In the genomic region with DNA sequence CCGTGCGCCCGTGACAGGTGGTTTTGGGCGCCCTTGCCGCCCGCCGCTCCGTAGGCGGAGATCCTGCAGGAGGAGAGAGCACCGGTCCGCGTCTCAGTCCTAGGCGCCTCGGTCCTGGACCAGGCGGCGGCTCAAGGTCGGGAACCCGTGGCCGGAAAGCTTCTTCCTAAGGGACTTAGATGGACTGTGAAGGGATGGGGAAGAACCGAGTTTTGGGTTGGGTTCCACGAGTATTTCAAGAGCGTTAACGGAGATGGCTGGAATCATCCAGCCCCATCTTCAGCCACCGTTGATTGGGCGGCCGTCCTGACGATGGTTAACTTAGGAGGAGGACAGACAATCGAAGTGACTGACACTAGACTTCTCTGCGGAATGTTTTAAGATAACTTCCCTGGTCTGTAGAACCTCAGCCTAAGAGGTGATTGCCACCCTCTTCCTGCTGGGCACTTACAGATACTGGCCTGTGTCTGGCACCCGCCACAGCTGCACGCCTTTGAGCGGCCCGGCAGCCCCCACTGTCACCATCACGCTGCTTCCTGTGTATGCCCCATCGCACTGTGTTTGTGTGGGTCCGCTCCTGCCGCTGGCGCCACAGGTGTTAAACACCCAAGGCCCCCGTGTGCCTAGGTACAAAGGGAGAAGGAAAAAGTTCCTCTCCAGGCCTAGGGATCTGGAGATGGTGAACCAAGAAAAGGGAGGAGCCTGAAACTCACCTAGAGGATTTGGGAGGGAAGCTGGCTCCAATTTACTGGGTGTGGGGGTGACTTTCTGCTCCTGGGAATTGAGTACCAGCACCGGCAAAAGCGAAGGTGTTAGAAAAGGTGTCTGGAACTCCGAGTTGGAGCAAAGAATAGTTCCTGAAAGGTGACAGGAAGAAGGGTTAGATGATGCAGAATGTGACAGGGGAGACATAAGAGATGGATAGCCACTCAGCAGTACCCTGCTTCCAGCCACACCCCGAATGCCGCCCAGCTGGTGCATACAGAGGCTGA, we compare ENCODE assay signal across 8 mouse cellular contexts. TPM values are rescaled to one million over a fixed set of nuclear protein-coding genes. Genes with fewer than 3 reads are reported as not detected.
A peak's percentile ranks its signal among the peaks of the same experiment; 100 is the strongest.
DNase-seq lines count a peak whose midpoint lies in the region; ATAC-seq lines count a peak whose summit lies in the region.

No protein-coding gene starts in this region.

- H3K27ac ChIP-seq in forebrain, embryonic 14.5 days (ENCODE audit: low read depth, low read length) = no peak overlapping the region
- no peak overlapping the region for H3K27ac ChIP-seq in liver, embryonic 13.5 days

- DNase-seq in A20 (ENCODE audit: low read depth, low spot score) = peak; percentile 82
- peak; percentile 24 for DNase-seq in CD4-positive, CD25-positive, alpha-beta regulatory T cell, adult 2 months (ENCODE audit: low read depth, low spot score)
- no peak for DNase-seq in forebrain, embryonic 14.5 days (ENCODE audit: low spot score)
- no peak for DNase-seq in liver, embryonic 13.5 days
- peak; percentile 14 for DNase-seq in retina, postnatal 1 day
- DNase-seq in cerebellum, postnatal 25 days = no peak
- no peak for DNase-seq in frontal cortex, adult 2 months (ENCODE audit: extremely low spot score in 1 of 2, low spot score in 1 of 2)
- DNase-seq in right cerebral cortex, adult 18-20 months = no peak

- no peaks in the 10 kb centered on the region for H3K9me3 ChIP-seq in forebrain, embryonic 14.5 days (replicated peaks; ENCODE audit: control insufficient read depth, low read length)
- no peaks in the 10 kb centered on the region for H3K9me3 ChIP-seq in liver, embryonic 13.5 days (replicated peaks)

- 6% methylated on average over 44 of the region's 44 CpGs for WGBS in forebrain, embryonic 14.5 days
- WGBS in liver, embryonic 13.5 days (ENCODE audit: insufficient replicate concordance) = 5% methylated on average over 44 of the region's 44 CpGs

- peaks cover 8% of the 10 kb centered on the region; the same call in 1 of the 2 replicates for H3K36me3 ChIP-seq in forebrain, embryonic 14.5 days (ENCODE audit: control insufficient read depth, insufficient read depth, low read length)
- H3K36me3 ChIP-seq in liver, embryonic 13.5 days = peaks cover 6% of the 10 kb centered on the region

- peak overlapping the region; percentile 58 for H3K4me3 ChIP-seq in forebrain, embryonic 14.5 days (ENCODE audit: low read depth, low read length)
- H3K4me3 ChIP-seq in liver, embryonic 13.5 days (replicated peaks) = peak overlapping the region; percentile 62

- H3K9ac ChIP-seq in forebrain, embryonic 14.5 days (ENCODE audit: low read length) = peak overlapping the region; percentile 65
- H3K9ac ChIP-seq in liver, embryonic 13.5 days = 0 out of 2 replicates have a peak overlapping the region, but pooled peaks have one; percentile 36

- H3K27me3 ChIP-seq in forebrain, embryonic 14.5 days (replicated peaks; ENCODE audit: control insufficient read depth, insufficient read depth, low read length) = peaks cover 35% of the 10 kb centered on the region
- H3K27me3 ChIP-seq in liver, embryonic 13.5 days = peaks cover 84% of the 10 kb centered on the region

- ATAC-seq in forebrain, embryonic 14.5 days = peak; percentile 24; the same call in 1 of the 2 replicates
- ATAC-seq in liver, embryonic 13.5 days (ENCODE audit: low read depth) = no peak

- H3K4me1 ChIP-seq in forebrain, embryonic 14.5 days (ENCODE audit: control insufficient read depth, insufficient read depth, low read length) = peaks cover 6% of the 10 kb centered on the region; the same call in 1 of the 2 replicates
- H3K4me1 ChIP-seq in liver, embryonic 13.5 days (replicated peaks) = peaks cover 19% of the 10 kb centered on the region

- peak overlapping the region; percentile 100 for H3K4me2 ChIP-seq in forebrain, embryonic 14.5 days (ENCODE audit: low read length)
- peak overlapping the region; percentile 81 for H3K4me2 ChIP-seq in liver, embryonic 13.5 days

RNA-seq across cellular contexts. Expression of gene Ltk, which starts 1.1 kb away (rescaled TPM):
- 0.29 and 0.37 TPM in 2 replicates for polyA plus RNA-seq in forebrain, embryonic 14.5 days (2014; fragmentation: Nextera tagmentation; extraction: Ambion mirVana)
- polyA plus RNA-seq in liver, embryonic 13.5 days (2015; fragmentation: Nextera tagmentation; extraction: Ambion mirVana) = 0.08 TPM in 1 of 2 replicates, not detected in the other
- polyA plus RNA-seq in frontal cortex, adult 2 months (2012; rRNA removed) = 43.3 and 46.4 TPM in 2 replicates

RNA-seq across cellular contexts. Expression of gene Itpka, which starts 17.0 kb away (rescaled TPM):
- 0.61 and 0.78 TPM in 2 replicates for polyA plus RNA-seq in forebrain, embryonic 14.5 days (2014; fragmentation: Nextera tagmentation; extraction: Ambion mirVana)
- polyA plus RNA-seq in liver, embryonic 13.5 days (2015; fragmentation: Nextera tagmentation; extraction: Ambion mirVana) = 2.3 and 2.9 TPM in 2 replicates
- 158 and 164 TPM in 2 replicates for polyA plus RNA-seq in frontal cortex, adult 2 months (2012; rRNA removed)

RNA-seq across cellular contexts. Expression of gene Rpap1, which starts 28.2 kb away (rescaled TPM):
- polyA plus RNA-seq in forebrain, embryonic 14.5 days (2014; fragmentation: Nextera tagmentation; extraction: Ambion mirVana) = 12.8 and 16.0 TPM in 2 replicates
- polyA plus RNA-seq in liver, embryonic 13.5 days (2015; fragmentation: Nextera tagmentation; extraction: Ambion mirVana) = 10.2 and 11.9 TPM in 2 replicates
- polyA plus RNA-seq in frontal cortex, adult 2 months (2012; rRNA removed) = 13.7 and 14.6 TPM in 2 replicates

RNA-seq across cellular contexts. Expression of gene Tyro3, which starts 38.4 kb away (rescaled TPM):
- polyA plus RNA-seq in forebrain, embryonic 14.5 days (2014; fragmentation: Nextera tagmentation; extraction: Ambion mirVana) = 14.3 TPM in 2 replicates
- 1.5 TPM in 2 replicates for polyA plus RNA-seq in liver, embryonic 13.5 days (2015; fragmentation: Nextera tagmentation; extraction: Ambion mirVana)
- 130 and 145 TPM in 2 replicates for polyA plus RNA-seq in frontal cortex, adult 2 months (2012; rRNA removed)

Comparison
In these comparisons a context has a peak if more than half of its experiments do, and no peak if none do; other contexts are left out.
1. DNase-seq: peak in A20 (single experiment), CD4-positive, CD25-positive, alpha-beta regulatory T cell, adult 2 months (single experiment) and retina, postnatal 1 day (single experiment); none in forebrain, embryonic 14.5 days (single experiment), liver, embryonic 13.5 days (single experiment), cerebellum, postnatal 25 days (0 of 2), frontal cortex, adult 2 months (0 of 2) and right cerebral cortex, adult 18-20 months (single experiment).
2. RNA of gene Ltk, which starts 1.1 kb away (polyA plus RNA-seq): 43.3 to 46.4 TPM in frontal cortex, adult 2 months; 0.29 to 0.37 TPM in forebrain, embryonic 14.5 days and 0.08 TPM in liver, embryonic 13.5 days; every median in the first group is over 10 times any median in the second.
3. RNA of gene Itpka, which starts 17.0 kb away (polyA plus RNA-seq): 158 to 164 TPM in frontal cortex, adult 2 months; 2.3 to 2.9 TPM in liver, embryonic 13.5 days and 0.61 to 0.78 TPM in forebrain, embryonic 14.5 days; every median in the first group is over 10 times any median in the second.